Mouse (Mus musculus) neural tube, embryonic 15.5 days (tissue): ENCODE measurements around the gene Tanc1. TPM values are rescaled to one million over a fixed set of nuclear protein-coding genes. Genes with fewer than 3 reads are reported as not detected.
"Not testable (repeated sequence)": the region's sequence is repeated elsewhere in the genome, so short reads cannot be mapped to it uniquely, and the experiment has no call there.

Experiments
- ATAC-seq: fragments of 200-750 bp; cut with Nextera tagmentation; 2 replicates; pipeline ENCODE4 v1.8.0; 2017; ENCODE audit warnings: mild to moderate bottlenecking, moderate TSS enrichment, moderate library complexity; ENCODE audit not compliant: low FRiP score
- H3K27ac ChIP-seq: fragments of 300-500 bp; sonication (generic); replicated peaks from 2 replicates; pipeline ENCODE4 v1.5.1; 2015; ENCODE audit warnings: mild to moderate bottlenecking, inconsistent platforms
- H3K27me3 ChIP-seq: fragments of 300-500 bp; sonication (generic); replicated peaks from 2 replicates; pipeline ENCODE4 v1.6.1; 2015; ENCODE audit warnings: inconsistent platforms
- H3K36me3 ChIP-seq: fragments of 300-500 bp; sonication (generic); 2 replicates; pipeline ENCODE4 v1.6.1; 2015; ENCODE audit warnings: inconsistent platforms
- H3K4me1 ChIP-seq: fragments of 300-500 bp; sonication (generic); 2 replicates; pipeline ENCODE4 v1.6.1; 2015; ENCODE audit warnings: inconsistent platforms
- H3K4me2 ChIP-seq: fragments of 300-500 bp; sonication (generic); 2 replicates; pipeline ENCODE4 v1.6.1; 2015; ENCODE audit warnings: inconsistent platforms, mild to moderate bottlenecking, moderate library complexity
- H3K4me3 ChIP-seq: fragments of 300-500 bp; sonication (generic); replicated peaks from 2 replicates; pipeline ENCODE4 v1.5.1; 2015; ENCODE audit warnings: mild to moderate bottlenecking, inconsistent platforms
- H3K9ac ChIP-seq: fragments of 300-500 bp; sonication (generic); replicated peaks from 2 replicates; pipeline ENCODE4 v1.6.1; 2015; ENCODE audit warnings: mild to moderate bottlenecking, inconsistent platforms
- H3K9me3 ChIP-seq: fragments of 300-500 bp; sonication (generic); replicated peaks from 2 replicates; pipeline ENCODE4 v1.6.1; 2016; ENCODE audit warnings: inconsistent platforms
- WGBS: fragments of 180-500 bp; shearing (Covaris S2); methylation state at CpG from one replicate; pipeline ENCODE4 v1.1.7; 2015; ENCODE audit warnings: mixed read lengths; 5-methylcytosine and 5-hydroxymethylcytosine counted together
- polyA plus RNA-seq: library from polyadenylated mRNA; unstranded; fragments of >200 nt; fragmentation: Nextera tagmentation; extraction: Ambion mirVana; gene quantifications from 2 replicates; pipeline ENCODE4 v1.2.1, GENCODE M21; 2015

Gene Tanc1
- 8.5 and 11.7 TPM in 2 replicates for polyA plus RNA-seq

DNA sequence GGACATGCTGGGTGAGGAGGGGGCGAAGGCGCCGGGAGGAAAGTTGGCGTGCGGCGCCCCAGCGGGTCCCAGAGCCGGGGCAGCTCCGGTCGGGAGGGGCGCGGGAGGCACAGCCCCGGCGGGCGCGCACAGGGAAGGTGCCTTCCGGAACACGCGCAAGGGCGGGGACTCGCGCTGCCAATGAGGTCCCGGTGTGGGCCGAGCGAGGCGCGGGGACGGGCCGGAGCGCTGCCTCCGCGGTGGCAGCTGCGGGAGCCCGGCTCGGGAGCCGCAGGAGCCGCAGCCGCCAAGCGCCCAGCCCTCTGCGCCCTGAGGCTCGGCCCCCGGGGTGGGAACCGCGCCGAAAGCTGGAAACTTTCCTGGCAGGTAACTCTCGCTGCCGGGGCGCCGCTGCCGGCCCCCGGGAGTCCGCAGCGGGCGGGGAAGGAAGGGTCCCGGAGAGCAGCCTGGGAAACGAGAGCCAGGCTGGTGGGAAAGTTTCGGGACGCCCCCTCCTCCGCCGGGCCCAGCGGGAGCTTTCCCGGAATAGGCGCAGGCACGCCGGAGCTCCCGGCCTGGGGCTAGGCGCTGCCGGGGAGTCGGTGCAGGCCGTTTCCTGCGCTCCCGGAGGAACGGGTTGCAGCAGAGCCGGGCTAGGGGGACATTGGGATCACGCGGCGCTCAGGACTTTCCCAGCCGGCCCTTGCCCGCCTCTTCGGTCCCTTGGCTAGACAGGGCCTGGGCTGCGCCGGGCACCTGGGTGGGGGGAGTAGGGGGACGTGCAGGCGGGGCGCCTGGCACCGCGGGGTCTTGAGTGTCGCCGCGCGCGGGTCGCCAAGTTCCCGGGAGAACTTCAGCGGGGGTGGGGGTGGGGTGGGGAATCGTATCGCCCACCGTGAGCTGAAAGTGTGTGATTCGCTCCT, at the start of gene Tanc1:
Gene Tanc1, plus strand, starts transcription at position 212 of the 902 bp plus-strand sequence.
- H3K4me3 ChIP-seq, result peak within 1 kb of the TSS; percentile 84
- peak within 1 kb of the TSS; percentile 82 for H3K27ac ChIP-seq
- H3K36me3 ChIP-seq, result no peaks in the 10 kb centered on the region
- H3K9me3 ChIP-seq, result no peaks in the 10 kb centered on the region
- H3K4me2 ChIP-seq, result peak within 1 kb of the TSS; percentile 96
- peaks cover 30% of the 10 kb centered on the region for H3K4me1 ChIP-seq
- WGBS, result 0% methylated on average over 94 of the region's 99 CpGs
- H3K27me3 ChIP-seq, result no peaks in the 10 kb centered on the region
- peak; percentile 90 for ATAC-seq
- peak within 1 kb of the TSS; percentile 66 for H3K9ac ChIP-seq

DNA sequence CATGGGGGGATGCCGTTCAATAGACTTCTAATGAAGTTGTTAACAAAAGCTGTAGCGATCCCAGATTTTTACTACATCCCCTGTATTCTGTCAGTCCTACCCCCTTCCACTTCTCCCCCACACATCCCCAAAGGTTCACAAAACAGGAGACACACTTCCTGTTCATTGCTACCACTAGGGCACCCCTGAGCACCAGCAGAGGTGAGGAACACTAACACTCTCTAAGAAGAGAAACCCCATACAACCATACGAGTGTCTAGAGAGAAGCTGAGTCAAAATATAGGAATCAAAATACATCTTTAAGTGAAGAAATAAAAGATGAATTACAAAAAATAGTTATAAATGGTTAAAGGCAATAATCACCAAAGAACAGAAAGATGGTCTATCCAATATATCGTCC, 49.6 kb upstream of the Tanc1 start:
- H3K9ac ChIP-seq, result no peak overlapping the region
- WGBS, result 26% methylated on average over 4 of the region's 4 CpGs
- H3K9me3 ChIP-seq, result no peaks in the 10 kb centered on the region
- H3K36me3 ChIP-seq, result no peaks in the 10 kb centered on the region
- peaks cover 9% of the 10 kb centered on the region for H3K4me1 ChIP-seq
- peak; percentile 36; the same call in 1 of the 2 replicates for ATAC-seq
- no peak overlapping the region for H3K27ac ChIP-seq
- H3K27me3 ChIP-seq, result no peaks in the 10 kb centered on the region; the same call in 1 of the 2 replicates
- no peak overlapping the region for H3K4me3 ChIP-seq
- no peak overlapping the region for H3K4me2 ChIP-seq

GRCm38 (mm10) chr2:59562696-59563095, 49.1 kb upstream of the Tanc1 start:
- no peaks in the 10 kb centered on the region for H3K9me3 ChIP-seq
- H3K4me2 ChIP-seq, result peak overlapping the region; percentile 15; the same call in 1 of the 2 replicates
- H3K36me3 ChIP-seq, result no peaks in the 10 kb centered on the region
- H3K27ac ChIP-seq, result no peak overlapping the region
- H3K27me3 ChIP-seq, result no peaks in the 10 kb centered on the region; the same call in 1 of the 2 replicates
- peak; percentile 86 for ATAC-seq
- H3K9ac ChIP-seq, result no peak overlapping the region
- no peak overlapping the region for H3K4me3 ChIP-seq
- 15% methylated on average over 5 of the region's 5 CpGs for WGBS
- H3K4me1 ChIP-seq, result peaks cover 9% of the 10 kb centered on the region

GRCm38 (mm10) chr2:59564029-59564611, 47.7 kb upstream of the Tanc1 start:
- H3K4me2 ChIP-seq, H3K27ac ChIP-seq, H3K9me3 ChIP-seq, H3K36me3 ChIP-seq, H3K4me1 ChIP-seq, H3K4me3 ChIP-seq, H3K9ac ChIP-seq, H3K27me3 ChIP-seq: not testable (repeated sequence)
- WGBS, result 91% methylated on average over 3 of the region's 10 CpGs
- peak; percentile 39; the same call in 1 of the 2 replicates for ATAC-seq

DNA sequence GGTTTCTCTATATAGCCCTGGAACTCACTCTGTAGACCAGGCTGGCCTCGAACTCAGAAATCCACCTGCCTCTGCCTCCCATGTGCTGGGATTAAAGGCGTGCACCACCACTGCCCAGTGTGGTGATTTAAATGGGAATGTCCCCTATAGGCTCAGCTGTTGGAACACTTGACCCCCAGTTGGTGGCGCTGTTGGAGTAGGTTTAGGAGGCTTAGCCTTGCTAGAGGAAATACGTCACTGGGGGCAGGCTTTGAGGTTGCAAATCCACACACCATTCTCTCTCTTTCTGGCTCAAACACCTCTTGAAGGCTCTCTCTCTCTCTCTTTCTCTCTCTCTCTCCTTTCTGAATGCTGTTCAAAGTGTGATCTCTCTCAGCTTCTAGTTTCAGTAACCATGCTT, 46.9 kb upstream of the Tanc1 start:
- no peaks in the 10 kb centered on the region for H3K9me3 ChIP-seq
- H3K27ac ChIP-seq, result no peak overlapping the region
- no peak overlapping the region for H3K4me3 ChIP-seq
- H3K27me3 ChIP-seq, result no peaks in the 10 kb centered on the region
- no peak overlapping the region for H3K4me2 ChIP-seq
- H3K9ac ChIP-seq, result no peak overlapping the region
- WGBS, result 88% methylated on average over 4 of the region's 4 CpGs
- H3K36me3 ChIP-seq, result no peaks in the 10 kb centered on the region
- peaks cover 9% of the 10 kb centered on the region for H3K4me1 ChIP-seq
- ATAC-seq, result no peak

- no peak overlapping the region for H3K4me2 ChIP-seq
- WGBS, result 50% methylated on average over 7 of the region's 7 CpGs
- no peak overlapping the region for H3K9ac ChIP-seq
- no peak overlapping the region for H3K27ac ChIP-seq
- H3K9me3 ChIP-seq, result no peaks in the 10 kb centered on the region
- H3K36me3 ChIP-seq, result no peaks in the 10 kb centered on the region
- H3K4me1 ChIP-seq, result no peaks in the 10 kb centered on the region
- H3K27me3 ChIP-seq, result no peaks in the 10 kb centered on the region
- H3K4me3 ChIP-seq, result no peak overlapping the region
- no peak for ATAC-seq
Observed at GRCm38 (mm10) chr2:59580939-59581338, 30.9 kb upstream of the Tanc1 start.

DNA sequence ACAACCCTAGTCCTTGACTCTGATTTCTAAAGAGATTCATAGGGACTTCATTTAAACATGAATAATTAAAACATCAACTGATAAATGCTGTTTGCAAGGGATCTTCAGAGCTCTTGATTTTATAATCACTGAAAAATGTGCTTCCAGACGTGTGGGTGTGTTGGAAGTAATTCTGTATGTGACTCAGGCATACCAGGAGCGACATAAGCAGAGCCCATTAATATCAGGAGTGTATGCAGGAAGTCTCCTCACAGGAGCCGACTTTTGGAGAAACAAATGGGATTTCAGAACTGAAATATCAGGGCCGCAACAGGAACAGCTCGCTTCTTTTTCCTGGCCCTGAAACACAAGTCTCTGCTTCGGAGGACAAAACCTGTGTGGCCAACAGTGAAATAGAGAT, 27.9 kb upstream of the Tanc1 start:
- Histone ChIP-seq H3K9me3 (no peaks in the 10 kb centered on the region), H3K36me3 (no peaks in the 10 kb centered on the region), H3K4me1 (no peaks in the 10 kb centered on the region), H3K4me2 (no peak overlapping the region), H3K9ac (no peak overlapping the region), H3K27ac (no peak overlapping the region), H3K27me3 (no peaks in the 10 kb centered on the region), H3K4me3 (no peak overlapping the region)
- 90% methylated on average over 6 of the region's 6 CpGs for WGBS
- no peak for ATAC-seq

DNA sequence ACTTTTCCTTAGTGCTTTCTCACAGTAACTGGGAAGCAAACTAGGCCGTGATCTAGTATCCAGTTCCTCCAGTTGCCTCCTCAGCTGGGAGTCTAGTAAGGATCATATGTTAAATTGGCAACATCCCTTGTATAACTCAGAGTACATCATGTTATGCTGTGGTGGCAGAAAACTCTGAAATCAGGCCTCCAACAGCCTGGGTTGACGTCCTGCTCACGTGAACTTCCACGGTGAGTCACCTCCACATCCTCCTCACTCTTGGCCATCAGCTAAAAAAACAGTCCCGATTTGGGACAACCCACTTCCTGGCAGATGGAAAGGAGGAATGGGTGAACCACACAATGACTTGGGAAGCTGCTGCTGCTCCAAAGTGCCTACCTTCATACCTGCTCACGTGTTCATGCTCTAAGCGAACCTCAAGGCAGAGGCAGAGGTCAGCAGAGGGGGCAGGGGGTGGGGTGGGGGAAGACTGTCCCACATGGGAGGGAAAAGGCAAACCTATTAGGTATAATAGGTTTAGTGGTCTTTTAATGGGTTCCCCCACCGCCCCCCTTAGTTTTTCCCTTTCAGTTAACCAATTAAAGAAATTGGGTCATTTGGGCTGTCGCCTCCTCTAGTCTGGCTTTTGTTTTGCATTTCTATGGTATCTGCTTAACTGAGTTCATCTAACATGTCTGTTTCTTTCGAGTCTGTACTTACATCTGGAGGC, 24.3 kb upstream of the Tanc1 start:
- no peak overlapping the region for H3K4me2 ChIP-seq
- WGBS, result 67% methylated on average over 10 of the region's 10 CpGs
- no peak overlapping the region for H3K9ac ChIP-seq
- H3K4me1 ChIP-seq, result no peaks in the 10 kb centered on the region
- H3K4me3 ChIP-seq, result no peak overlapping the region
- H3K36me3 ChIP-seq, result no peaks in the 10 kb centered on the region
- H3K9me3 ChIP-seq, result no peaks in the 10 kb centered on the region
- no peak overlapping the region for H3K27ac ChIP-seq
- H3K27me3 ChIP-seq, result no peaks in the 10 kb centered on the region
- no peak for ATAC-seq

DNA sequence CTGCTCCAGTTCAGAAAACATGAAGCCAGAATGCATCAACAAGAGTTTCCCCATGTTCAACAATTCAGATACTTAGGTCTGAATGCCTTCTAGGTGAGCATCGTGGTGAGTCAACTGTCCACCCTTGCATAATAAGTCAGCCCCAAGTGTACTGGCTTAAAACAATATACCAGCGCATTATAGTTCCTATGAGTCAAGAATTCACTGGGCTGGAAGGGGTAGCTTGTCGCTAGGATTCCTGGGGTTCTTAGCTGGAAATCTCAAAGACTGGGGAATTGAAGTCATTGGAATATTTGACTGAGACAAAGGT, 23.8 kb upstream of the Tanc1 start:
- no peaks in the 10 kb centered on the region for H3K27me3 ChIP-seq
- ATAC-seq, result no peak

GRCm38 (mm10) chr2:59593341-59593902, 18.4 kb upstream of the Tanc1 start:
- peak; percentile 45; the same call in 1 of the 2 replicates for ATAC-seq

More for the DNA sequence above, 23.8 kb upstream of the Tanc1 start:
- Histone ChIP-seq H3K4me1 (no peaks in the 10 kb centered on the region), H3K36me3 (no peaks in the 10 kb centered on the region), H3K4me2 (no peak overlapping the region), H3K4me3 (no peak overlapping the region), H3K27ac (no peak overlapping the region), H3K9ac (no peak overlapping the region), H3K9me3 (no peaks in the 10 kb centered on the region)
- 74% methylated on average over 3 of the region's 3 CpGs for WGBS

DNA sequence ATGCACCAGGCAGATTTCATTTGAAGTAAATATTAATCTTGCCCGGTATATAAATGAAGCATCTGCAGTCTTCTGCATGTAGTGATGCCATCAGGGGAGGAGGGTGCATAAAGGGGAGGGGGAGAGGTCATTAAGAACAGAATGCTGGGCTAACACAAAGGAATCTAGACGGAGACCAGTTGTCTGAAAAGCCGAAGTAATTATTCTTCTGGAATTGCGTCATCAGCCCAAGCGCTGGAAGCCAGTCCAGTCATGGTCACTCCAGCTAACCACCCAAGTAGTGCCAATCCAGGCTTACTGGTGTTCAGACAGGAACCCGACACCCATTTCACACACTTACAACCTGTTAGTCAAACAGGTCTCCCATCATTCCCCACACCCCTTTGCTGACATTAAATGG, 17.7 kb upstream of the Tanc1 start:
- Histone ChIP-seq H3K27me3 (no peaks in the 10 kb centered on the region), H3K27ac (peak overlapping the region; percentile 43; the same call in 1 of the 2 replicates), H3K9ac (no peak overlapping the region), H3K9me3 (no peaks in the 10 kb centered on the region), H3K36me3 (no peaks in the 10 kb centered on the region), H3K4me3 (no peak overlapping the region), H3K4me2 (no peak overlapping the region), H3K4me1 (peaks cover 16% of the 10 kb centered on the region)
- ATAC-seq, result peak; percentile 10; the same call in 1 of the 2 replicates
- WGBS, result 25% methylated on average over 6 of the region's 6 CpGs

More at GRCm38 (mm10) chr2:59593341-59593902, 18.4 kb upstream of the Tanc1 start:
- no peaks in the 10 kb centered on the region for H3K27me3 ChIP-seq
- peak overlapping the region; percentile 22; the same call in 1 of the 2 replicates for H3K4me2 ChIP-seq
- peaks cover 11% of the 10 kb centered on the region for H3K4me1 ChIP-seq
- WGBS, result 12% methylated on average over 7 of the region's 7 CpGs
- H3K4me3 ChIP-seq, result no peak overlapping the region
- no peaks in the 10 kb centered on the region for H3K9me3 ChIP-seq
- H3K27ac ChIP-seq, result peak overlapping the region; percentile 43; the same call in 1 of the 2 replicates
- H3K36me3 ChIP-seq, result no peaks in the 10 kb centered on the region
- no peak overlapping the region for H3K9ac ChIP-seq
